Mouse (Mus musculus): ENCODE data around the gene Mthfd1l. TPM values are rescaled to one million over a fixed set of nuclear protein-coding genes. Genes with fewer than 3 reads are reported as not detected.

Mthfd1l gene
- polyA plus RNA-seq, 1 experiment = 12.5 TPM

GRCm38 (mm10) chr10:4168222-4168798, 195.4 kb downstream of the Mthfd1l start:
- no peak overlapping the region for H3K4me3 ChIP-seq (replicated peaks; ENCODE audit: insufficient read depth, low read depth, low read length)
- TF ChIP-seq CTCF (IDR thresholded peaks at IDR 0.05; ENCODE audit: borderline replicate concordance, insufficient read depth, low read depth, low read length) (no peak), POLR2A (IDR thresholded peaks at IDR 0.05; ENCODE audit: borderline replicate concordance, insufficient read depth, low read length) (no peak)
- H3K27me3 ChIP-seq (ENCODE audit: control insufficient read depth, insufficient read depth, low read length) = no peaks in the 10 kb centered on the region
- H3K27ac ChIP-seq (ENCODE audit: insufficient read depth, low read length) = no peak overlapping the region
- no peak for DNase-seq
- H3K4me1 ChIP-seq (ENCODE audit: control insufficient read depth, insufficient read depth, low read length) = no peaks in the 10 kb centered on the region
- WGBS = 59% methylated on average over 5 of the region's 5 CpGs

DNA sequence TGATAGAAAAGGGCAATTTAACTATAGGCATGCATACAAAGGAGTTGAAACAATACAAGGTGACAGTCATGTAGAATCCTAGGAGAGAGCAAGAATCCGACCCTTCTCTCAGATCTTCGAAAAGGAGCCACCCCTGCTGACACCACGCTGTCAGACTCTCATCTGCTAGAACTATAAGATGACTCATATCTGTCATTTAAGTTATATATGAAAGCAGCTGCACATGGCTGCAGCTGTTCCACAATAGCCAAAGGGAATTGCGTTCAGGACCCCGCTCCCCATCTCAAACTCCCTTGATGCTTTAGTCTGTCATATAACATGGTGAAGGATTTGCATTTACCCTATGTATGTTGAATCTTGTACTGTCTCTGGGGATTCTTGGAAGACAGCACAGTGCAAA, 201.3 kb downstream of the Mthfd1l start:
- DNase-seq = no peak
- TF ChIP-seq POLR2A (IDR thresholded peaks at IDR 0.05; ENCODE audit: borderline replicate concordance, insufficient read depth, low read length) (no peak), CTCF (IDR thresholded peaks at IDR 0.05; ENCODE audit: borderline replicate concordance, insufficient read depth, low read depth, low read length) (no peak)
- 59% methylated on average over 5 of the region's 5 CpGs for WGBS
- no peak overlapping the region for H3K4me3 ChIP-seq (replicated peaks; ENCODE audit: insufficient read depth, low read depth, low read length)
- H3K4me1 ChIP-seq (ENCODE audit: control insufficient read depth, insufficient read depth, low read length) = no peaks in the 10 kb centered on the region
- H3K27me3 ChIP-seq (ENCODE audit: control insufficient read depth, insufficient read depth, low read length) = no peaks in the 10 kb centered on the region
- no peak overlapping the region for H3K27ac ChIP-seq (ENCODE audit: insufficient read depth, low read length)

- 88% methylated on average over 3 of the region's 3 CpGs for WGBS
Measured at GRCm38 (mm10) chr10:4174717-4175116, 201.8 kb downstream of the Mthfd1l start.

DNA sequence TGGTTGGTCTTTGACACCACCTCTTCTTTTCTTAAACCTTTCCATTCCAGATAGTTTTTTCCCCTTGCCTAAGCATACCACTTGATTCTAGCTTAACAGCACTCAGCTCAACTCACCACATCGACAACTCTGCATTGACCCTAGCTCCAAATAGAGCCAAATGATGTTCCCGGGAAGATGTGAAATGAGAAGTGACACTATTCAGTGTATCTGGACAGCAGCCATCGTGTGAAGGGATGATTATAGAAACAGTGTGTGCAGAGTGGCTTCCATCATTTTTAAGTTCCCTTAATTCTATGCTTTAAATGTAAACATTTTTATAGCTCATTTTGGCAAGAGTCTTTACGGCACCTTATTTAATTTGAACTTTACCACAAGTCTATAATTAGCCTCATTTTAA, 204.4 kb downstream of the Mthfd1l start:
- H3K4me3 ChIP-seq (replicated peaks; ENCODE audit: insufficient read depth, low read depth, low read length) = no peak overlapping the region
- DNase-seq = no peak
- H3K27ac ChIP-seq (ENCODE audit: insufficient read depth, low read length) = no peak overlapping the region
- H3K27me3 ChIP-seq (ENCODE audit: control insufficient read depth, insufficient read depth, low read length) = no peaks in the 10 kb centered on the region
- TF ChIP-seq CTCF (IDR thresholded peaks at IDR 0.05; ENCODE audit: borderline replicate concordance, insufficient read depth, low read depth, low read length) (no peak), POLR2A (IDR thresholded peaks at IDR 0.05; ENCODE audit: borderline replicate concordance, insufficient read depth, low read length) (no peak)
- WGBS = 46% methylated on average over 4 of the region's 4 CpGs
- no peaks in the 10 kb centered on the region for H3K4me1 ChIP-seq (ENCODE audit: control insufficient read depth, insufficient read depth, low read length)

More at GRCm38 (mm10) chr10:4174717-4175116, 201.8 kb downstream of the Mthfd1l start:
- TF ChIP-seq CTCF (IDR thresholded peaks at IDR 0.05; ENCODE audit: borderline replicate concordance, insufficient read depth, low read depth, low read length) (no peak), POLR2A (IDR thresholded peaks at IDR 0.05; ENCODE audit: borderline replicate concordance, insufficient read depth, low read length) (no peak)
- Histone ChIP-seq H3K4me1 (ENCODE audit: control insufficient read depth, insufficient read depth, low read length) (no peaks in the 10 kb centered on the region), H3K27me3 (ENCODE audit: control insufficient read depth, insufficient read depth, low read length) (no peaks in the 10 kb centered on the region), H3K27ac (ENCODE audit: insufficient read depth, low read length) (no peak overlapping the region), H3K4me3 (replicated peaks; ENCODE audit: insufficient read depth, low read depth, low read length) (no peak overlapping the region)
- no peak for DNase-seq

GRCm38 (mm10) chr10:4179049-4179790, 206.3 kb downstream of the Mthfd1l start:
- TF ChIP-seq POLR2A (IDR thresholded peaks at IDR 0.05; ENCODE audit: borderline replicate concordance, insufficient read depth, low read length) (no peak), CTCF (IDR thresholded peaks at IDR 0.05; ENCODE audit: borderline replicate concordance, insufficient read depth, low read depth, low read length) (no peak)
- no peaks in the 10 kb centered on the region for H3K27me3 ChIP-seq (ENCODE audit: control insufficient read depth, insufficient read depth, low read length)
- H3K4me3 ChIP-seq (replicated peaks; ENCODE audit: insufficient read depth, low read depth, low read length) = no peak overlapping the region
- no peaks in the 10 kb centered on the region for H3K4me1 ChIP-seq (ENCODE audit: control insufficient read depth, insufficient read depth, low read length)
- WGBS = 78% methylated on average over 7 of the region's 7 CpGs
- DNase-seq = no peak
- no peak overlapping the region for H3K27ac ChIP-seq (ENCODE audit: insufficient read depth, low read length)

DNA sequence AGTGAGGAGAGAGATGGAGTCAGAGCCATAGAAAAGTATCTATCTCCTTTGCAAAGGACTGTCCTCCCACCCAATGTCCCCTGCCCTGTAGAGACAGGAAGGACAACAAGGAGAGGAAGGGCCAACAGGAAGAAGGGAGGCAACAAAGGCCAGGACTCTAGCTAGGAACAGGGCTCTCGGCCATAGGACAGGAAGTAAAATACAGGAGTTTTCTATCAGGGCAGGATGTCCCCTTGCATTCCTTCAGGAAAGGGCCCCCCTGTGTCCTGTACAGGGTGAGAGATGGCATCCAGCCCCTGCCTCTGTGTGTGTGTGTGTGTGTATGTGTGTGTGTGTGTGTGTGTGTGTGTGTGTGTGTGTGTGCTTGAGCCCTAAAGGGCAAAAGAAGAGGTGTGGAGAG, 209.0 kb downstream of the Mthfd1l start:
- Histone ChIP-seq H3K4me1 (ENCODE audit: control insufficient read depth, insufficient read depth, low read length) (no peaks in the 10 kb centered on the region), H3K27me3 (ENCODE audit: control insufficient read depth, insufficient read depth, low read length) (no peaks in the 10 kb centered on the region), H3K27ac (ENCODE audit: insufficient read depth, low read length) (no peak overlapping the region), H3K4me3 (replicated peaks; ENCODE audit: insufficient read depth, low read depth, low read length) (no peak overlapping the region)
- 82% methylated on average over 1 of the region's 1 CpGs for WGBS
- DNase-seq = no peak
- TF ChIP-seq CTCF (IDR thresholded peaks at IDR 0.05; ENCODE audit: borderline replicate concordance, insufficient read depth, low read depth, low read length) (no peak), POLR2A (IDR thresholded peaks at IDR 0.05; ENCODE audit: borderline replicate concordance, insufficient read depth, low read length) (no peak)

DNA sequence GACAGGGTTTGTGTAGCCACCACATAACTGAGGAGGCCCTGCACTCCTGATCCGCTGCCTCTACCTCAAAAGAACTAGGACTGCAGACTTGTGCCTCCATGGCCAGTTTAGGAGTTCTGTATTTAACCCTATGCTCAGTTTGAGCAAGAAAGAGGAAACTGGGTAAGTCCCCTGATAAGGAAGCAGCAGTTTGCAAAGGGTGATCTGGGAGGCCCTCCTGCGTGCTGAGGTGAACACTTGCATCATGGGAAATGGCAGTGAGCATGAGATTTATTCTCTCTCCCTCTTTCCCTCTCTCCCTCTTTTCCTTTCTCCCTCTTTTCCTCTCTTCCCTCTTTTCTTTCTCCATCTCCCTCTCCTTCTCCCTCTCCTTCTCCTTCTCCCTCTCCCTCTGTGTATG, 209.5 kb downstream of the Mthfd1l start:
- Histone ChIP-seq H3K27ac (ENCODE audit: insufficient read depth, low read length) (no peak overlapping the region), H3K4me1 (ENCODE audit: control insufficient read depth, insufficient read depth, low read length) (no peaks in the 10 kb centered on the region), H3K27me3 (ENCODE audit: control insufficient read depth, insufficient read depth, low read length) (no peaks in the 10 kb centered on the region), H3K4me3 (replicated peaks; ENCODE audit: insufficient read depth, low read depth, low read length) (no peak overlapping the region)
- no peak for DNase-seq
- TF ChIP-seq POLR2A (IDR thresholded peaks at IDR 0.05; ENCODE audit: borderline replicate concordance, insufficient read depth, low read length) = no peak
- no peak for TF ChIP-seq CTCF (IDR thresholded peaks at IDR 0.05; ENCODE audit: borderline replicate concordance, insufficient read depth, low read depth, low read length)
- WGBS = 90% methylated on average over 2 of the region's 2 CpGs
